ENCODE assay signal across 16 mouse cellular contexts in the genomic region with DNA sequence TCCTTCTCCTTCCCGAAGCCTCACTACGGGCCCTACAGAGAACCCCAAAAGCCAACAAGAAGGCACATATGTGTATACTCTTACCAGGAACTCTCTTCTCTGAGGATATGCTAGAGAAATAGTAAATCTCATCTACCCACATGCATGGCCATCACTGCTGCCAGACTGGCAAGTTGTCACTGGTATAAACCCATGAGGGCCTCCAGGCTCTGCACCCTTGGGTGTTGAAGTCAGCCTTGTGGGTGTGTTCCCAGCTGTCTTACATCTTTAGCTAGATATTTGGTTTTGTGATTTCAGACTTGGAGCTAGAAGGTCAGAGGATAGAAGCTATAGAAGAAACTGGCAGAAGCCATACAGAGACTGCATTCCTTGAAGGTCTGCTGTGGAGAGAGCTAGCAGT.
"Had no signal": no experiment of that assay in that cellular context is flagged by ENCODE, and none has a peak within 500 bp of the region (broad histone marks: within the 10 kb centered on the region; RNA-seq: fewer than 3 reads in every experiment).

No protein-coding gene starts in this region.

- H3K9ac ChIP-seq: lung, embryonic 14.5 days; midbrain, embryonic 13.5 days; midbrain, embryonic 15.5 days; neural tube, embryonic 12.5 days had no signal

- H3K4me1 ChIP-seq: midbrain, embryonic 15.5 days; neural tube, embryonic 12.5 days had no signal

- H3K9me3 ChIP-seq: midbrain, embryonic 13.5 days; midbrain, embryonic 15.5 days; neural tube, embryonic 12.5 days had no signal

- H3K4me2 ChIP-seq: lung, embryonic 14.5 days; midbrain, embryonic 11.5 days; midbrain, embryonic 13.5 days; midbrain, embryonic 15.5 days; neural tube, embryonic 12.5 days had no signal

- H3K27ac ChIP-seq: midbrain, embryonic 13.5 days; midbrain, embryonic 15.5 days; neural tube, embryonic 12.5 days had no signal

- DNase-seq: lung, adult 18-20 months; lung, embryonic 14.5 days; lung, postnatal 10 days; lung, postnatal 4 days; retina, postnatal 1 day; right cerebral cortex, adult 18-20 months; right cerebral cortex, postnatal 25 days; right cerebral cortex, postnatal 4 days; spleen, adult 18-20 months; thymus, adult 18-20 months; thymus, postnatal 14 days; thymus, postnatal 36 days had no signal

- H3K27me3 ChIP-seq: midbrain, embryonic 13.5 days; midbrain, embryonic 15.5 days; neural tube, embryonic 12.5 days had no signal

- H3K36me3 ChIP-seq: neural tube, embryonic 12.5 days had no signal

- H3K4me3 ChIP-seq: midbrain, embryonic 13.5 days; midbrain, embryonic 15.5 days; neural tube, embryonic 12.5 days had no signal

- ATAC-seq: midbrain, embryonic 13.5 days; midbrain, embryonic 15.5 days had no signal
